In the genomic region with DNA sequence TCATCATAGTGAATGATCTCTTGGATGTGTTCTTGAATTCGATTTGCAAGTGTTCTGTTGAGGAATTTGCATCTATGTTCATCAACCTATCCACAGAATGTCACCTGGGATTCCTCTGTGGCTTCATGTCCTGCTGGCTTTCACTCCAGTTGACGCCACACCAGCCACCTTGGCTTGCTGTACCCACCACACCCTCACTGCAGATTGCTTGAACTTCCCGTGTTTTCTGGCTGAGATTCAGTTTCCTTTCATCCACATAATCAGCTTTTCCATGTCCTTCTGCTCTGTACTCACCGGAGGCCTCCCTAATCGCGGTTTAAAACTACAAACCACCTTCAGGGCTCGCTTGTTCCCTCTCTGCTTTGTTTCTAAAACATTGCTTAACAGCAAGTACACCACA, we compare ENCODE assay signal across 28 mouse cellular contexts. TPM values are rescaled to one million over a fixed set of nuclear protein-coding genes. Genes with fewer than 3 reads are reported as not detected.
"Had no signal": no experiment of that assay in that cellular context is flagged by ENCODE, and none has a peak within 500 bp of the region (broad histone marks: within the 10 kb centered on the region; RNA-seq: fewer than 3 reads in every experiment).

No protein-coding gene starts in this region.

- H3K36me3 ChIP-seq: embryonic facial prominence, embryonic 10.5 days; embryonic facial prominence, embryonic 12.5 days; embryonic facial prominence, embryonic 13.5 days; embryonic facial prominence, embryonic 15.5 days; forebrain, embryonic 10.5 days; forebrain, embryonic 12.5 days; forebrain, embryonic 15.5 days had no signal

- H3K27me3 ChIP-seq: embryonic facial prominence, embryonic 12.5 days; embryonic facial prominence, embryonic 13.5 days; embryonic facial prominence, embryonic 15.5 days; forebrain, embryonic 12.5 days; forebrain, embryonic 13.5 days; forebrain, embryonic 15.5 days had no signal

- H3K4me1 ChIP-seq: embryonic facial prominence, embryonic 10.5 days; embryonic facial prominence, embryonic 12.5 days; embryonic facial prominence, embryonic 13.5 days; embryonic facial prominence, embryonic 15.5 days; forebrain, embryonic 10.5 days; forebrain, embryonic 12.5 days; forebrain, embryonic 13.5 days; forebrain, embryonic 15.5 days had no signal

- ATAC-seq: forebrain, embryonic 13.5 days; forebrain, embryonic 14.5 days; forebrain, embryonic 15.5 days; forebrain, embryonic 16.5 days; forebrain, postnatal 0 days had no signal

- H3K4me2 ChIP-seq: embryonic facial prominence, embryonic 12.5 days; embryonic facial prominence, embryonic 13.5 days; embryonic facial prominence, embryonic 15.5 days; forebrain, embryonic 12.5 days; forebrain, embryonic 13.5 days; forebrain, embryonic 15.5 days had no signal

- DNase-seq: cerebellum, adult 2 months; cerebellum, adult 8-10 months; cerebellum, adult 9-10 months; cerebellum, adult 9-11 months; cerebellum, postnatal 10 days; cerebellum, postnatal 14 days; cerebellum, postnatal 25 days; cerebellum, postnatal 36 days; embryo, embryonic 11 days; forebrain, postnatal 0 days; gastrocnemius, adult 2 months; gastrocnemius, postnatal 10 days; gastrocnemius, postnatal 14 days; gastrocnemius, postnatal 25 days; gastrocnemius, postnatal 36 days had no signal

- H3K4me3 ChIP-seq: embryonic facial prominence, embryonic 10.5 days; embryonic facial prominence, embryonic 12.5 days; embryonic facial prominence, embryonic 13.5 days; embryonic facial prominence, embryonic 15.5 days; erythroblast, embryonic 14.5 days; forebrain, embryonic 10.5 days; forebrain, embryonic 12.5 days; forebrain, embryonic 13.5 days; forebrain, embryonic 15.5 days; gastrocnemius, adult 2 months had no signal

- H3K27ac ChIP-seq: embryonic facial prominence, embryonic 10.5 days; embryonic facial prominence, embryonic 12.5 days; embryonic facial prominence, embryonic 13.5 days; embryonic facial prominence, embryonic 15.5 days; forebrain, embryonic 10.5 days; forebrain, embryonic 12.5 days; forebrain, embryonic 13.5 days; forebrain, embryonic 15.5 days; gastrocnemius, adult 2 months had no signal

- H3K9ac ChIP-seq: embryonic facial prominence, embryonic 12.5 days; embryonic facial prominence, embryonic 13.5 days; embryonic facial prominence, embryonic 15.5 days; forebrain, embryonic 12.5 days; forebrain, embryonic 13.5 days; forebrain, embryonic 15.5 days; forebrain, postnatal 0 days had no signal

- H3K9me3 ChIP-seq: embryonic facial prominence, embryonic 10.5 days; embryonic facial prominence, embryonic 12.5 days; embryonic facial prominence, embryonic 13.5 days; embryonic facial prominence, embryonic 15.5 days; forebrain, embryonic 10.5 days; forebrain, embryonic 12.5 days; forebrain, embryonic 13.5 days; forebrain, embryonic 15.5 days had no signal

RNA-seq across cellular contexts. Expression of gene Ret, which starts 46.6 kb away (rescaled TPM):
- total RNA-seq: common myeloid progenitor, adult 5-6 weeks; granulocyte monocyte progenitor cell, adult 5-6 weeks had no signal
- polyA plus RNA-seq: erythroblast, embryonic 14.5 days had no signal
